Mouse (Mus musculus) kidney, adult 8-10 months (tissue): ENCODE results near the gene Gtf3c5.
A peak's percentile ranks its signal among the peaks of the same experiment; 100 is the strongest.

Source experiments
- DNase-seq, 2 experiments: peaks; one replicate each; pipeline ENCODE4 v3.0.0; 2022

Gene Gtf3c5

GRCm38 (mm10) chr2:28566545-28566944 lies 17.0 kb downstream of the Gtf3c5 start:
- peak; percentile 29 to 51 for DNase-seq

GRCm38 (mm10) chr2:28564380-28564779 lies 19.2 kb downstream of the Gtf3c5 start:
- DNase-seq: no peak

- DNase-seq: no peak
These were observed 19.7 kb downstream of the Gtf3c5 start for GRCm38 (mm10) chr2:28563830-28564229.

GRCm38 (mm10) chr2:28563303-28563702 lies 20.2 kb downstream of the Gtf3c5 start, which contains the start of gene Cel:
Cel (minus strand) TSS chr2:28563403.
- no peak for DNase-seq

- DNase-seq: no peak
These were observed 26.1 kb downstream of the Gtf3c5 start for GRCm38 (mm10) chr2:28557452-28557851.

- no peak for DNase-seq
These were observed 31.2 kb downstream of the Gtf3c5 start for GRCm38 (mm10) chr2:28552301-28552700.

- DNase-seq: no peak
These were observed 34.4 kb downstream of the Gtf3c5 start for GRCm38 (mm10) chr2:28549157-28549556.

- DNase-seq: peak; percentile 72 to 91
These were observed 36.0 kb downstream of the Gtf3c5 start for GRCm38 (mm10) chr2:28547237-28548172.

GRCm38 (mm10) chr2:28546560-28546959 lies 37.0 kb downstream of the Gtf3c5 start:
- no peak for DNase-seq

- DNase-seq: no peak
These were observed 37.6 kb downstream of the Gtf3c5 start for GRCm38 (mm10) chr2:28545976-28546375.

GRCm38 (mm10) chr2:28543894-28544293 lies 39.7 kb downstream of the Gtf3c5 start:
- DNase-seq: no peak

GRCm38 (mm10) chr2:28540587-28541227 lies 42.8 kb downstream of the Gtf3c5 start:
- no peak for DNase-seq

- no peak for DNase-seq
These were observed 43.6 kb downstream of the Gtf3c5 start for GRCm38 (mm10) chr2:28539949-28540348.

GRCm38 (mm10) chr2:28539206-28539605 lies 44.3 kb downstream of the Gtf3c5 start:
- DNase-seq: no peak

GRCm38 (mm10) chr2:28538817-28539128 lies 44.8 kb downstream of the Gtf3c5 start:
- no peak for DNase-seq

GRCm38 (mm10) chr2:28537995-28538816 lies 45.3 kb downstream of the Gtf3c5 start:
- DNase-seq: no peak

- no peak for DNase-seq
These were observed 46.0 kb downstream of the Gtf3c5 start for GRCm38 (mm10) chr2:28537634-28537920.

- no peak for DNase-seq
These were observed 46.6 kb downstream of the Gtf3c5 start for GRCm38 (mm10) chr2:28536766-28537633.

GRCm38 (mm10) chr2:28536166-28536565 lies 47.4 kb downstream of the Gtf3c5 start:
- no peak for DNase-seq

- DNase-seq: no peak
These were observed 47.9 kb downstream of the Gtf3c5 start for GRCm38 (mm10) chr2:28535650-28536049.

GRCm38 (mm10) chr2:28535263-28535540 lies 48.3 kb downstream of the Gtf3c5 start:
- DNase-seq: no peak

GRCm38 (mm10) chr2:28534436-28535262 lies 48.9 kb downstream of the Gtf3c5 start:
- peak in 1 of 2 experiments; percentile 44 for DNase-seq
